Mouse (Mus musculus) kidney, postnatal 14 days (tissue): ENCODE measurements around the gene Fsip1.

Experiments
- DNase-seq: peaks from one replicate; pipeline ENCODE4 v3.0.0; 2022; ENCODE audit warnings: mixed read lengths

Fsip1 gene

DNA sequence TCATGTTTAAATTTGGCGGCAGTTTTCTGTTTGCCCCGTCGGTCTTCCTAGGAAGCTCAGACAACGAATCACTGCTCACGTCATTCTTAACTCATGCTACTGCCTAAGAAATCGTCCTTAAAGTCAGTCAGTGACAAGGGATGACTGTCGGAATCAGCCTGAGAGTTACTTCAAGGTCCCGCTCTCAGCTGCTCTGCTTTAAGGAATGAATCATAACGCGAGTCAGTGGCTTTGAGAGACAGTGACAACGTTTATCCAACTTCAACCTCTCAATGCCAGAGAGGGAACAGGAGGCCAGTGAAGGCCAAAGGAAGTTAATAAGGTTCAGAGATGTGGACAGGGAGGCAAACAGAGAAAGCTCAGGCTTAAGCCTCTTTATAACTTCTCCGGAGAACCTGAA is 7.8 kb downstream of the Fsip1 start:
- no peak for DNase-seq

DNA sequence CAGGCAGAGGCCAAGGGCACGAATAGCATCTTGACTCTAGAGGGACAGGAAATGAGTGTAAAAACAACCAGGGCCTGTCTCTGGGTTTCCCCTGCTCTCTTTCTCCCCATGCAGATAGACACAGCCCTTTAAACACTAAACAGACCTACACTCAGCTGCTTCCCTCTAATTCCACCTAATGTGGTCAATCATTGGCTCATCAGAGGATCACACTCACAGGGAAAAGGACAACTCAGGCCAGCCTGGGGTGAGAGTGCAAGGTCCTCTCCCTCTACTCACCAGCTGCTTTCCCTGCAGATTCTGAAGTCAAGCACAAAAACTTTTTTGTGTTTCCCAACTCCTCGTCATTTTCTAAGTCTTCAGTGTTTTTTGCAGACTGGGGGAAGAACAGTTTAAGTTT is 8.8 kb downstream of the Fsip1 start:
- DNase-seq, result peak; percentile 60

DNA sequence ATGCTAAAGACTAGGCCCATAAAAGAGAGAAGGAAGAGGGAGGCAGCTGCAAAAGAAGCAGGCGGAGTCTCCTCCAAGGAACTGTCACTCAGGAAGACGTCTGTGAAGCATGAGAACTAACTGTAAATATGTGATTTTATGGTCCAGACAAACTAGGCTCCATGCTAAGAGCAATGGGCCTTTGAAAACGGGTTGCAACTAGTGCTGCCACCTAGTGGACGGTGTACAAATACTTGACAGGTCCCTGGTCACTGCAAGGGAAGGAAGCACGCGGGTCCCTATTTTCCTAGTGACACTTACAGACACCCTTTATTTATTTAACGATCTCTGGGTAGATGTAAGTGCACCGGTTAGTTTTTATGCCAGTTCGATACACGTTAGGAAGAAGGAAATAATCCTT is 10.9 kb downstream of the Fsip1 start:
- peak; percentile 82 for DNase-seq

- no peak for DNase-seq
These were observed 20.6 kb downstream of the Fsip1 start for GRCm38 (mm10) chr2:118236196-118236595.

DNA sequence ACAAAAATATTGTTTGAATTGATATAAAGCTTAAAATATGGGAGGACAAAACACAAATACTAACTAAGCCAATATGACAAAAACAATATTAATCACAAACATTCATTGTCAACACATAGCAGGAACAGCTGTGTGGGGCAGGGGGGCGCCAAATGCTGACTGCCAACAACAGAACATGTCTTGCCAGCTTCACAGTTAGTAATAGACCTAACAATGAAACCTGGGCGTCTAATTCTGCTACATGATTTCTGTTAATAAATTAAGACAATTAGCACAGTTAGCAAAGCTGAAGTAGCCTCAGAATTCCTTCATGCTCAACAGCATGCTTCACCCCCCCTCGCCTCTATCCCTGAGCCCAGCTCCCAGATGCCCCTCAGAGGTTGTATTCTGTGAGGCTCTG is 21.2 kb downstream of the Fsip1 start:
- DNase-seq, result no peak

DNA sequence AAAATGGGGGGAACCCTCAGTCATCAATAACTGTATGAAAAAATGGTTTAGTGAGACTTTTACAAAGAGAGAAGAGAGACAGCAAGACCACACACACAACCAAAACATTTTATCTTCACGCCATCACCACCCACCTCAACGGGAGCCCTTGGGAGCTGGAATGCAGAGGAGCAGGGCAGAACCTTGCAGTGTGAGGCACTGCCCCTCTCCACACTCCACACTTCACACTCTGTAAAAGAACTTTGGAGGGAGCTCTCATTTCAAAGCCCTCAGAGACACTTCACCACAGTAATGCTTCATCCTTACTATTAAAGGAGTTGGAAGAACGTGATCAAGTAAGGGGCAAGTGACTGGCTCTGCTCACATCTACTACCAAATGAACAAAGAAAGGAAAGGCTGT is 26.2 kb downstream of the Fsip1 start:
- DNase-seq, result no peak

DNA sequence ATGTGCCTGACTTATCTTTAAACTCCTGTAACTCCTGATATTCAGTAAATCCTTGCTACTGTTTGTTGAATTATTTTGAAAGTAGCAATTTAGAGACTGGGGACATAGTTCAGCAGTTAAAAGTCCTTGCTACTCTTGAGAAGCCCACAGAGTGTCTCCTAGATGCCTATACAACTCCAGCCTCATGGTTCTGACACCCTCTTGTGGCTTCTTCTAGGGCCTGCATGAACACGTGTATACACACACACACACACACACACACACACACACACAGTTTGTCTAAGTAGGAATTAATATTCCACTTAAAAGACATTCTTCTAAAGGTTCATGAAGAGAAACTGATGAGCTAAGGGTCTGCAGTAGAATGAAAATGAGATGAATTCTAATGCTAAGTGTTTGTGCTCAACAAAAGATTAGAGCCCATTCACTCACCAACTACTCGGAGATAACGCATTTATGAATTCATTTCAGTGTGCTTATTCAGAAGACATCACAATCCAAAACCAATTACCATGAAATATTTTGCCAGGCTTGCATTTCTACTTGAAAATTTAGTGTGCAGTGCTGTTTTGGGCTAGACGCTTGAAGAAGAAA is 28.2 kb downstream of the Fsip1 start:
- no peak for DNase-seq

DNA sequence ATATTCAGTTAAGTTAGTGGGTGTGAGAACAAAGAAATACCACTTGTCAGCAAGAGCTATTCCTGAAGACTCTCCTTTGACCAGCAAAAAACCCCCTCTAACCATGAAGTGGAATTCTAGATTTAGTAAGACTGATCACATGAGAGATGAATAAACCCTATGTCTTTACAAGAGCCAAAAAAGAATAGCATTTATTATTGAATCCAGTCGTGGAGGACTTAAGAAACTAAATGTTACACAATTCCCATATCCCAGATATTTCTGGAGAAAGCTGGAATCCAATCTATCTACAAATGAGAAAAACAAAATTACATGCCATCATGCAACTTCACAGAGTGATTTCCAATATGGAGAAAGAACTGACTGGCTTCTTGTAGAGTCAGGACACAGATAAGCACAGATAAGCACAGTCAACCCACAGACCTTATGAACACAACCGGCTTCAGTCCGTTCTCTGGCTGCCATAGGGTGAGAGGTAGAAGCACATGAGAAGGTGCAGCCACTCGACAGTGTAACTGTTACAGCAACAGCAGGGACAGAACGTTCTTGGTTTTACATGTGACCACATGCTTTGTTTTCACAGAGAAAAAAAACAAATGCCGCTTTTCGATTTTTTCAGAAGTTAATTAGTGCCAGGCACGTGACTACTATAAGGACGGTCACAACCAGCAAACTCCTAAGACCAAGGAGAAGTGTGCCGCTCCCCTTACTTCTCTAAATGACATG is 31.3 kb downstream of the Fsip1 start:
- no peak for DNase-seq

DNA sequence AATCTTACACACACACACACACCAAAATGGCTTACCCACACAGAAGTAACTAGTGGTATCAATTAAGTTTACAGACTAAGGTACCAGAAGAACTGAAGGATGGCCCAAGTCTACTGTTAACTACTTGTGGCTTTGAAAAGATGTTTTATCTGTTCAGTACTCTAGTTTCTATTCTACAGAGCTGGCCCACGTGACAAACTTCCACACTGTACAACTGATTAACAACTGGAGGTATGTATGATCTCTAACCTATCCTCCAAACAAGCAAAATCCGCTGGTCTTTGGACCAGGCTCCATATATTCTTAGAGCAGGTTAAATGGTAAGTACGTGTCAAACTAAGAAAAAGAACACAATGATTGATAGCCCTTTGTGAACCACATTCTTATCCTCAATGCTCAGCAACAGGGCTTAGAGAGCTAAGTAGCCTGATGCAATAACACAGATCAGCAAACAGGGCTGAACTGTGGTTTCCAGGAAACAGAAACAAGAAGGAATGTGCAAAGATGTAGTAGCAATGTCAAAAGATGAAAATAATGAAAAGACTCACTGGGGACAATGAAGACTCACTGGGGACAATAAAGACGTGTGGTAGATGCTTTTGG is 38.7 kb downstream of the Fsip1 start:
- DNase-seq, result no peak

DNA sequence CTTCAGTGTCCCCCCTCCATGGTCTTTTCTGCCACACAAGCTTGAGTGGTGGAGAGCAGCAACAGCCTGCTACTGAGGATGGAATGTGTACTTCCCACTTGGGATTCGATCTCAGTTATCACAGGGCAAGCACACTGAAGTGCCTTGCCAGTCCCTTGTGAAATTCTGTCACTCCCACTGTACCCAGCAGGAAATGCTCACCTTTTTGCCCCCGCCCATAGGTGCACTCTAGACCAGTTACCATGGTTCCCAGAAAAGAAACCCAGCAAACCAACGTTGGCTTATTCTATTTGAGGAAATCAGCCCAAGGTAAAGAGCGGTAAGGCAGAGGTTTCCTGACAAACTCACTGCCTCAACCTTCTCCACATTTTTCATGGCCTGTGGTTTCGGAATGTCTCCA is 47.1 kb downstream of the Fsip1 start:
- DNase-seq, result no peak

GRCm38 (mm10) chr2:118208651-118209050 is 48.1 kb downstream of the Fsip1 start:
- no peak for DNase-seq

DNA sequence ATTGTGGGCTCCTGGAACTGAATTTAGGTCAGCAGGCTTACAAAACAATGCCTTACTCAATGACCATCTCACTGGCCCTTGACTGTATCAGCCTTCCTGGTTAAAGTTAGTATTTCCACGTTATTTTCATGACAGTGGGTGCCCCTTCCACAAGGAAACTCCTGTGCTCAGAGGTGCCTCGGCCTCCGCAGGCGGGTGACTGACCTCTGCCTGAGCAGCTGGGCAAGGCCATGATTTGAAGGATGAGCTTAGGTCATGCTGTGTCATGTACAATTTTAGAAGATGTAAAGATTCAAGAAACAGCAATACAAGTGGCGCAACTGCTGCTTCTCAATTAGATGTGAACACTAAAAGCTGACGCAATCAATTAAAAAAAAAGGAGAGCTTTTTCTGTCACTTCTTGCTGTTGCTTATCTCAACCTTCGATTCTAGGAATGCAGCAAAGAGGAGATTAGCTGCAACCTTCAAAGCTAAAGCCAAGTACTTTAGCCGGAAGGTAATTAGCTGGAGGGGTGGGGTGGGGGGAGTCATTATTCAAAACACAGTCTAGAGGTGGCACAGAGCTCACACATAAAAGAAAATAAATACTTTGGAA is 50.7 kb downstream of the Fsip1 start:
- DNase-seq, result no peak

DNA sequence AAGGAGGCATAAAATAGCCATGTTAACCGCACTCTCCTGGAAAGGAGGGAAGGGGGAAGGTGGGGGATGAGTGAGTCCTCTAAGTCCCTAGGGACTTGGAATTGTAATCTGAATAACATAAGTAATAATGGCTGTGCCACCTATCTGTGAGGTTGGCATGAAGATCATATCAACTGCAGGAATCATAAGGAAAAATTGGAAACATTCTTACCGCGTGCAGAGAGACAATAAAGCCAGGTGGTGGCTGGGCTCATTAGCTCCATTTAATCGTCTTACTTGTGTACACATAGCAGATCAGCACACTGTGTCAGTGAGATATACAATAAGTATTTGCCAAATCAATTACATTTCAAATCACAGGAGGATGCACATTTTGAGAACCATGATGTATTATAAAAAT is 52.1 kb downstream of the Fsip1 start:
- no peak for DNase-seq

- peak; percentile 52 for DNase-seq
These were observed 52.9 kb downstream of the Fsip1 start for GRCm38 (mm10) chr2:118203739-118204461.

DNA sequence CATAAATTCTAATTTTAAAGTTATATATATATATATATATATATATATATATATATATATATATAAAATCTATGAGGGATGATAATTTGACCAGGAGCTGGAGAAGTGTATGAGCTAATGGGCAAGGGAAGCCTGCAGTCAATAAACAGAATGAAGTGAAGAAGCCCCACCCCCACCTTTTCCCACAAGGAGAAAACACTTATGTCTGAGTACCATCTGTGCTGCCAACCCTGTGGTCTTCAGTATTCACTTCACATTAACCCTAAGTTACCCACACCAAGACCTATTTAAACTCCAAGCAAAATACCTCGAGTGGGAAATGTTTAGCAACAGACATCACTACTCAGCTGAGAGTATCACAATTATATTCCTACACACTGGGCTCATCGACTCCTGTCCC is 53.8 kb downstream of the Fsip1 start:
- DNase-seq, result no peak

- peak; percentile 30 for DNase-seq
These were observed 54.8 kb downstream of the Fsip1 start for GRCm38 (mm10) chr2:118201983-118202382.

GRCm38 (mm10) chr2:118199867-118200266 is 56.9 kb downstream of the Fsip1 start:
- DNase-seq, result peak; percentile 86

GRCm38 (mm10) chr2:118196966-118197365 is 59.8 kb downstream of the Fsip1 start:
- DNase-seq, result no peak

- peak; percentile 36 for DNase-seq
These were observed 74.6 kb downstream of the Fsip1 start for GRCm38 (mm10) chr2:118182136-118182535.

DNA sequence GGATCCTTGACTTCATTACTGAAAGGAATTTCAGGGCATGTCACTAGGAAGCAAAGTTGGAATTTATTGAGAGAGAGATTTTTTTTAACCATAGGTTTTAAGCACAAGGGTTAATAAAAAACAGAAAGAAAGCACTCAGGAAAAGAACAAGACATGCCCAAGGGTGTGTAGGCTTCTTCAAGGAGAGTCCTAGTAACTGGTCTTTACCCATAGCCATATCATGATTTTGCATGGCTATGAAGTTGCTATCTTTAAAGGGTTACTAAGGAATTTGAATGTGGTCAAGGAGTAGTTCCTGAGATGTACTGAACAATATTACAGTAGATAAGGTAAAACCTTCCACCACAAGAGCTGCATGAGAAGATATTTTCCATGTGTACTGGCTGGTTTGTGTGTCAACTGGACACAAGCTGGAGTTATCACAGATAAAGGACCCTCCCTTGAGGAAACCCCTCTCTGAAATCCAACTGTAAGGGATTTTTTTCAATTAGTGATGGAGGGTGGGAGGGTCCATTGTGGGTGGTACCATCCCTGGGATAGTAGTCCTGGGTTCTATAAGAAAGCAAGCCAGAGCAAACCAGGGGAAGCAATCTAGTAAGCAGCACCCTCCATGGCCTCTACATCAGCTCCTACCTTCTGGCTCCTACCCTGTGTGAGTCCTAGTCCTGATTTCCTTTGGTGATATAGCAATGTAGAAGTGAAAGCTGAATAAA is 76.7 kb downstream of the Fsip1 start:
- no peak for DNase-seq

DNA sequence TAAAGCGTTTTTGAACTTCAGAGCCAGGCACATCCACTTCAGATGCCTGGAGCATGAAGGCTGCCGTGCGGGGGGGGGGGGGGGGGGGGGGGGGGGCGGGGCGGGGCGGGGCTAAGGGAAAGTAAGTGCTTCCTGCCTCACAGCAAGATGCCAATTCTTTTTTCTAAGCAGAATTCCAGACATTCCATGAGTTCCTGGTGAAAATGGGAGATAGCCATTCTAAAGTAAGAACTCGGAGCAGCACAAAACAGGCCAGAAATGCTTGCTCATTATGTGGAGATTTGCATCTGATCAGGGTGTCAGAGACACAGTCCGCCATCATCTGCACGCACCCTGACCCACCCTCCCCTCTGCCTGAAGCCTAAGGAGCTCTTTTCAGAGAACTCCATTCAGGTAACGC is 77.3 kb downstream of the Fsip1 start:
- peak; percentile 54 for DNase-seq

DNA sequence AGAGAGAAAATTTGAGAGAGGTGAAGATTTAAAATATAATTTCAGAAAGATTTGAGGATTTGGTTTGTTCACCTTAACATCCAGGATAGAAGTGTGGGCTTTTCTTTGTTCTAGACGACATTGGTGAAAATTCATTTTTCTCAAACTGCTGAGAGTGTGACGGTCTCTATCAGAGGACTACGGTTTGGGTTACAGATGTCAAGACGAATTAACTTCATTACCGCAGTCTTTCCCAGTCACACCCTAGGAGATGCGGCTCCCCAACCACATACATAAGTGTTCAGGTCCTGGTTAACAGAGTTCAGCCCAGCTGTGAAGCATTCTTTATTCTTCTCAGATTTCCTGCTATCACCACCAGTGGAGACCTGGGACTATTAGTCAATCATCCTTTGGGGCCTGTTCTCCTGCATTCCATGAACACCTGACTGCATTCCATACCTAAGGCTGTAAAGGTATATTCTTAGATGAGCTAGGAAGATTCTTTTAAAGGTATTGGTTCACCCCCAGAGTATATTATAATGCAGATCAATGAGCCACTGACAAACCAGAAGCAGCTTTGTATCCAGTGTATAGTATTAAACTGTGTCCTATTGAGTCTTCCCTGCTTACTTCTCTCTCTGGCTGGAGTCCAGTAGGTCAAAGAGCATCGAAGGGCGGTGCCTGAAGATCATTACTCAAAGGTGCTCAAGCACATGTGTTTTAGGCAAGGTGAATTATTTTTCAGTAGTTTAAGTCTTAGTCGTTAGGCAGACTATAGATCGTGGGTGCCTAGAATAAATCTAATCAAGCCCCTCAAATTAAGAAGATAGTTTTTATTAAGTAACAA is 82.0 kb downstream of the Fsip1 start:
- DNase-seq, result peak; percentile 62
